Mouse (Mus musculus) bone marrow, adult 2 months (tissue): Measurements from ENCODE around the gene Rbpjl.

Source experiments
- CTCF ChIP-seq: fragments of 200-500 bp; IDR thresholded peaks from 2 replicates; pipeline ENCODE4 v1.5.1; 2011; ENCODE audit warnings: low read length, control low read depth; ENCODE audit not compliant: control insufficient read depth, insufficient read depth
- POLR2A ChIP-seq: fragments of 200-500 bp; IDR thresholded peaks from 2 replicates; pipeline ENCODE4 v1.6.1; 2011; ENCODE audit warnings: low read depth, mild to moderate bottlenecking, control low read depth, low read length, borderline replicate concordance; ENCODE audit not compliant: control insufficient read depth

- TF ChIP-seq CTCF (no peak), POLR2A (no peak)
These were observed 6.9 kb upstream of the Rbpjl start for GRCm38 (mm10) chr2:164396076-164396475.
